13 mouse cellular contexts compared by ENCODE assay signal in genomic region chr19:32309346-32309745, GRCm38 (mm10).
DNase-seq lines count a peak whose midpoint lies in the region; ATAC-seq and TF ChIP-seq lines count a peak whose summit lies in the region.
"Had no signal": no experiment of that assay in that cellular context is flagged by ENCODE, and none has a peak within 500 bp of the region (broad histone marks: within the 10 kb centered on the region; RNA-seq: fewer than 3 reads in every experiment).

No protein-coding gene starts in this region.

- H3K9me3 ChIP-seq in heart, embryonic 12.5 days (replicated peaks) = no peaks in the 10 kb centered on the region
- no peaks in the 10 kb centered on the region for H3K9me3 ChIP-seq in lung, postnatal 0 days (ENCODE audit: low read length)
- no peaks in the 10 kb centered on the region for H3K9me3 ChIP-seq in stomach, postnatal 0 days (ENCODE audit: control insufficient read depth, low read length)
- H3K9me3 ChIP-seq: midbrain, embryonic 13.5 days had no signal

- no peak for ATAC-seq in heart, embryonic 12.5 days (ENCODE audit: insufficient number of reproducible peaks, low FRiP score)
- no peak for ATAC-seq in lung, postnatal 0 days
- ATAC-seq in monocyte, adult 5-6 weeks (replicated peaks; ENCODE audit: insufficient number of reproducible peaks, low FRiP score, low TSS enrichment, poor library complexity, severe bottlenecking) = peak; percentile 92
- ATAC-seq in stomach, postnatal 0 days (ENCODE audit: low FRiP score, low TSS enrichment) = no peak
- ATAC-seq: activated CD4-positive, CD25-positive, alpha-beta regulatory T cell, adult 4 months; midbrain, embryonic 13.5 days had no signal

- TF ChIP-seq CTCF in heart, adult 2 months (IDR thresholded peaks at IDR 0.05) = no peak
- no peak for TF ChIP-seq CTCF in lung, postnatal 0 days (IDR thresholded peaks at IDR 0.05)
- TF ChIP-seq CTCF in lung, adult 2 months (IDR thresholded peaks at IDR 0.05; ENCODE audit: insufficient read depth, low read length) = no peak
- TF ChIP-seq CTCF in gastrocnemius, adult 2 months (IDR thresholded peaks at IDR 0.05) = no peak
- no peak for TF ChIP-seq CTCF in stomach, postnatal 0 days (IDR thresholded peaks at IDR 0.05; ENCODE audit: low read depth)

- 60% methylated on average over 3 of the region's 3 CpGs for WGBS in heart, adult 2 months
- WGBS in heart, embryonic 12.5 days = 94% methylated on average over 3 of the region's 3 CpGs
- 66% methylated on average over 3 of the region's 3 CpGs for WGBS in lung, postnatal 0 days
- WGBS in lung, adult 2 months = 63% methylated on average over 3 of the region's 3 CpGs
- WGBS in stomach, postnatal 0 days = 75% methylated on average over 3 of the region's 3 CpGs

- 0 out of 2 replicates have a peak, but pooled peaks have one; percentile 44 for TF ChIP-seq EP300 in heart, adult 2 months (IDR thresholded peaks at IDR 0.05; ENCODE audit: insufficient read depth, low read depth, low read length)
- TF ChIP-seq EP300 in lung, postnatal 0 days (IDR thresholded peaks at IDR 0.05) = no peak
- no peak for TF ChIP-seq EP300 in stomach, postnatal 0 days (optimal IDR thresholded peaks at IDR 0.05)

- intact Hi-C loops in heart, adult 2 months (cut with DNase I) = no loop called here
- intact Hi-C loops in gastrocnemius, adult 2 months (cut with DNase I) = loop anchor here (5.0 kb wide), 1 partner anchor 97 kb away; no protein-coding TSS in a partner anchor

- TF ChIP-seq POLR2A in heart, adult 2 months (IDR thresholded peaks at IDR 0.05; ENCODE audit: insufficient read depth, low read depth, low read length) = no peak
- no peak for TF ChIP-seq POLR2A in lung, adult 2 months (IDR thresholded peaks at IDR 0.05; ENCODE audit: borderline replicate concordance, extremely low read depth, low read depth, low read length)

- H3K9ac ChIP-seq in heart, adult 2 months (ENCODE audit: low read depth, low read length) = no peak overlapping the region
- no peak overlapping the region for H3K9ac ChIP-seq in heart, embryonic 12.5 days
- no peak overlapping the region for H3K9ac ChIP-seq in lung, postnatal 0 days (replicated peaks; ENCODE audit: low read depth)
- no peak overlapping the region for H3K9ac ChIP-seq in stomach, postnatal 0 days (ENCODE audit: low read length)
- H3K9ac ChIP-seq: midbrain, embryonic 13.5 days had no signal

- H3K4me2 ChIP-seq in heart, embryonic 12.5 days = no peak overlapping the region
- no peak overlapping the region for H3K4me2 ChIP-seq in lung, postnatal 0 days (replicated peaks; ENCODE audit: low read depth, low read length)
- no peak overlapping the region for H3K4me2 ChIP-seq in stomach, postnatal 0 days (replicated peaks; ENCODE audit: low read depth)
- H3K4me2 ChIP-seq: midbrain, embryonic 13.5 days had no signal

- H3K4me3 ChIP-seq in heart, adult 2 months = no peak overlapping the region
- H3K4me3 ChIP-seq in heart, embryonic 12.5 days = no peak overlapping the region
- H3K4me3 ChIP-seq in lung, postnatal 0 days (ENCODE audit: low read depth, low read length) = no peak overlapping the region
- H3K4me3 ChIP-seq in lung, adult 2 months (replicated peaks; ENCODE audit: extremely low read depth, low read depth, low read length) = no peak overlapping the region
- no peak overlapping the region for H3K4me3 ChIP-seq in gastrocnemius, adult 2 months
- H3K4me3 ChIP-seq in stomach, postnatal 0 days (ENCODE audit: low read depth, low read length) = no peak overlapping the region
- H3K4me3 ChIP-seq: midbrain, embryonic 13.5 days had no signal

- peaks cover 7% of the 10 kb centered on the region for H3K4me1 ChIP-seq in heart, adult 2 months (ENCODE audit: control insufficient read depth, insufficient read depth, low read length)
- peaks cover 12% of the 10 kb centered on the region for H3K4me1 ChIP-seq in heart, embryonic 12.5 days (replicated peaks)
- peaks cover 4% of the 10 kb centered on the region for H3K4me1 ChIP-seq in lung, postnatal 0 days (ENCODE audit: insufficient read depth, low read depth, low read length)
- H3K4me1 ChIP-seq in lung, adult 2 months (ENCODE audit: control insufficient read depth, insufficient read depth, low read length) = peaks cover 5% of the 10 kb centered on the region
- H3K4me1 ChIP-seq in stomach, postnatal 0 days (replicated peaks; ENCODE audit: control insufficient read depth, insufficient read depth) = no peaks in the 10 kb centered on the region

- peak; percentile 47 to 72 for DNase-seq in heart, adult 2 months
- DNase-seq in lung, postnatal 0 days (ENCODE audit: low spot score) = peak; percentile 32
- DNase-seq in lung, adult 2 months = no peak
- DNase-seq in gastrocnemius, adult 2 months = peak; percentile 85
- DNase-seq in right cerebral cortex, postnatal 25 days = no peak
- DNase-seq in stomach, postnatal 0 days (ENCODE audit: low spot score) = no peak
- DNase-seq: cerebellum, adult 9-11 months; liver; thymus, postnatal 14 days had no signal

- no peaks in the 10 kb centered on the region for H3K79me2 ChIP-seq in heart, adult 2 months (replicated peaks; ENCODE audit: control insufficient read depth, insufficient read depth, low read length)

- peaks cover 11% of the 10 kb centered on the region for H3K36me3 ChIP-seq in heart, adult 2 months (ENCODE audit: control insufficient read depth, insufficient read depth, low read length)
- no peaks in the 10 kb centered on the region for H3K36me3 ChIP-seq in heart, embryonic 12.5 days
- H3K36me3 ChIP-seq in lung, postnatal 0 days (ENCODE audit: insufficient read depth, low read length) = no peaks in the 10 kb centered on the region
- H3K36me3 ChIP-seq in stomach, postnatal 0 days (ENCODE audit: control insufficient read depth, insufficient read depth, low read length) = no peaks in the 10 kb centered on the region
- H3K36me3 ChIP-seq: midbrain, embryonic 13.5 days had no signal

- no peaks in the 10 kb centered on the region for H3K27me3 ChIP-seq in heart, adult 2 months (ENCODE audit: control insufficient read depth, insufficient read depth, low read length)
- no peaks in the 10 kb centered on the region for H3K27me3 ChIP-seq in heart, embryonic 12.5 days (replicated peaks)
- no peaks in the 10 kb centered on the region for H3K27me3 ChIP-seq in lung, postnatal 0 days (replicated peaks; ENCODE audit: insufficient read depth, low read length)
- no peaks in the 10 kb centered on the region for H3K27me3 ChIP-seq in stomach, postnatal 0 days (ENCODE audit: control insufficient read depth, insufficient read depth, low read length)
- H3K27me3 ChIP-seq: midbrain, embryonic 13.5 days had no signal

- no peak overlapping the region for H3K27ac ChIP-seq in heart, adult 2 months
- H3K27ac ChIP-seq in heart, embryonic 12.5 days (ENCODE audit: poor library complexity, severe bottlenecking) = no peak overlapping the region
- H3K27ac ChIP-seq in lung, postnatal 0 days (ENCODE audit: low read length) = no peak overlapping the region
- H3K27ac ChIP-seq in gastrocnemius, adult 2 months = peak overlapping the region; percentile 35; the same call in 1 of the 2 replicates
- H3K27ac ChIP-seq in stomach, postnatal 0 days (replicated peaks) = no peak overlapping the region
- H3K27ac ChIP-seq: midbrain, embryonic 13.5 days had no signal

Comparison
In these comparisons a context has a peak if more than half of its experiments do, and no peak if none do; other contexts are left out.
1. DNase-seq: peak in heart, adult 2 months (2 of 2), lung, postnatal 0 days (single experiment) and gastrocnemius, adult 2 months (single experiment); none in lung, adult 2 months (single experiment), right cerebral cortex, postnatal 25 days (single experiment) and stomach, postnatal 0 days (single experiment).